Mouse (Mus musculus) C3H10T1/2 (cell line): ENCODE results near the gene Yeats2. TPM values are rescaled to one million over a fixed set of nuclear protein-coding genes. Genes with fewer than 3 reads are reported as not detected.

Source experiments
- polyA plus RNA-seq, 2 experiments: library from polyadenylated mRNA; unstranded; fragments of >200 nt; fragmentation: generic; extraction: Trizol; gene quantifications; one replicate each; pipeline ENCODE4 v1.2.1; 2012; ENCODE audit warnings: missing spikeins in 2 of 2

Gene Yeats2
- polyA plus RNA-seq = 10 to 100 TPM in 1 of 2 experiments, 1 to 10 TPM in 1; 1.2 to 13.9 TPM

GRCm38 (mm10) chr16:20140772-20141531 is at the start of gene Yeats2:
TSS of gene Yeats2 (plus strand) at chr16:20141063.

GRCm38 (mm10) chr16:20097069-20097710 is 43.7 kb upstream of the Yeats2 start, which contains the start of gene Klhl24:
TSS of gene Klhl24 (plus strand) at chr16:20097542.

DNA sequence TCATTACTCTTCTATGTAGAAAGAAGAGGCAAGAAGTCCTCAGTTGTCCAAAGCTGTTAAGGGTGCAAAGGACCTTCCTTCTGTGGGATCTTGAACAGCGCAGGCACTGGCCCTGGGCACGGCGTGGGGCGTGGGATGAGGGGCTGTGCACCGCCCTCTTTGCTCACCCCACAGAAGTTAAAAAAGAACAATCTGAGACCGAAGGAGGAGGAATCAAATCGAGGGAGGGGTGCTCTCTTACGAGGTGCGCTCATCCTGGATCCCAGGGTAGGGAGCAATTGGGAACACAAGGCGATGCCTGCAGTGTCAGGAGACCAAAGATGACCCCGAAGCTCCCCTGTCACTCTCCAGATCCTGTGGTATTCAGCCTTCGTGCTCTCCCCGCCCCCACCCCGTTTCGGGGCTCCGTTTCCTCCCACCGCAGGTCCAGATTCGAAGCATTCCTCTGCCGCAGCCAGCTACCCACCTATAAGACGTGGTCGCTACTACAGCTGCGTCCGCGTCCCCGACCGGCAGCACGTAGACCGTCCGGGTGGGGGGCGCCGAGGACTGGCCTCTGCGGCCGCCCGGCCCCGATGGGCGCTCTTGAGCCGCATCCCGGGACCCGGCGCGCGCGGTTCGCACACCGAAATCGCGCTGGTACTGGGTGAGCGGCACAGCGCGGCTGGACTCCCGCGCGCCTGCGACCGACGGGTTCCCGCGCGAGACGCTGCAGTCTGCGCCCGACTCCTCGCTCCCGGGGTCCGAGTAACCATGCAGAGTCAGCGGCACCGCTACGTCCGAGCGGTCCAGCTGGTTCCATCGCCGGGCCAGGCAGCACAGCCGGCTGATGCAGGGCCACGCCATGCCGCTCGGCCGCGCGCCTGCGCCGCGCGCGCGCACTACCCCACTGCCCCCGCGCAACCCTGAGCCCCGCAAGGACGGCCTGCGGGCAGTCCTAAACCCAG is 99.9 kb downstream of the Yeats2 start, which contains the start of gene Map6d1:
Gene Map6d1 (minus strand): TSS at position 891 of the 947 bp plus-strand sequence.

Other genes with a start within 250 kb of the Yeats2 start
- not detected for gene Klhl6, start 158.0 kb upstream of the Yeats2 start, polyA plus RNA-seq
- gene Klhl24, start 43.5 kb upstream of the Yeats2 start, polyA plus RNA-seq = 1 to 10 TPM in 1 of 2 experiments, under 1 TPM in 1; 0.19 to 5.7 TPM
- gene Map6d1, start 100.3 kb downstream of the Yeats2 start, polyA plus RNA-seq = under 1 TPM; 0.04 to 0.14 TPM
- 10 to 100 TPM; 74.0 to 74.2 TPM for gene Parl, start 161.3 kb downstream of the Yeats2 start, polyA plus RNA-seq
- gene Cyp2ab1, start 184.3 kb downstream of the Yeats2 start, polyA plus RNA-seq = under 1 TPM in 1 of 2 experiments, not detected in 1; 0.09 TPM